Mouse (Mus musculus): Measurements from ENCODE around the gene Cspg5. TPM values are rescaled to one million over a fixed set of nuclear protein-coding genes. Genes with fewer than 3 reads are reported as not detected.
A peak's percentile ranks its signal among the peaks of the same experiment; 100 is the strongest.

The Cspg5 gene
- polyA plus RNA-seq, 1 experiment, result 0.24 TPM

- H3ac ChIP-seq (ENCODE audit: control insufficient read depth, insufficient read length), result peak within 1 kb of the TSS; percentile 38
- peaks cover 14% of the 10 kb centered on the region for H3K79me2 ChIP-seq (ENCODE audit: control insufficient read depth, insufficient read depth)
- no peak for TF ChIP-seq MYOD1 (IDR thresholded peaks at IDR 0.05; ENCODE audit: control insufficient read depth in 1 of 3, insufficient read length in 2 of 3, low read depth in 2 of 3)
- peak; percentile 99 for TF ChIP-seq POLR2AphosphoS2 (IDR thresholded peaks at IDR 0.05; ENCODE audit: insufficient read length, low read depth)
- TF ChIP-seq POLR2A (IDR thresholded peaks at IDR 0.05; ENCODE audit: insufficient read length, low read depth), result peak; percentile 97
- TF ChIP-seq SRF (IDR thresholded peaks at IDR 0.05; ENCODE audit: control insufficient read depth, insufficient read length, low read depth), result no peak
- TF ChIP-seq CEBPB (IDR thresholded peaks at IDR 0.05; ENCODE audit: insufficient read depth, poor library complexity, severe bottlenecking), result no peak
- TF ChIP-seq MAX (IDR thresholded peaks at IDR 0.05; ENCODE audit: low read depth), result no peak
- peak; percentile 16 for TF ChIP-seq REST (IDR thresholded peaks at IDR 0.05; ENCODE audit: insufficient read depth, insufficient read length)
- no peak for TF ChIP-seq TCF3 (IDR thresholded peaks at IDR 0.05; ENCODE audit: insufficient read length, low read depth)
- TF ChIP-seq TCF12 (IDR thresholded peaks at IDR 0.05; ENCODE audit: insufficient read depth, poor library complexity, severe bottlenecking), result no peak
- TF ChIP-seq MYOG (IDR thresholded peaks at IDR 0.05; ENCODE audit: control insufficient read depth in 1 of 3, insufficient read depth in 1 of 3, insufficient read length in 2 of 3, low read depth in 2 of 3), result peak in 1 of 3 experiments; percentile 4
- no peak for TF ChIP-seq USF1 (IDR thresholded peaks at IDR 0.05; ENCODE audit: low read depth)
- no peak for TF ChIP-seq E2F4 (IDR thresholded peaks at IDR 0.05; ENCODE audit: insufficient read depth)
- no peaks in the 10 kb centered on the region for H3K27me3 ChIP-seq (ENCODE audit: control insufficient read depth, insufficient read depth, insufficient read length)
- peak within 1 kb of the TSS; percentile 94 for H3K4me2 ChIP-seq (ENCODE audit: low read depth)
- peak within 1 kb of the TSS; percentile 57 for H3K4me3 ChIP-seq
- no peaks in the 10 kb centered on the region for H3K36me3 ChIP-seq (ENCODE audit: control insufficient read depth, insufficient read depth)
These were observed 61.5 kb downstream of the Cspg5 start, which contains the start of gene Elp6 for GRCm38 (mm10) chr9:110304969-110305651. Gene Elp6 (plus strand): TSS chr9:110305173.

GRCm38 (mm10) chr9:110306371-110306770, 62.8 kb downstream of the Cspg5 start:
- no peak for TF ChIP-seq REST (IDR thresholded peaks at IDR 0.05; ENCODE audit: insufficient read depth, insufficient read length)
- no peak overlapping the region for H3ac ChIP-seq (ENCODE audit: control insufficient read depth, insufficient read length)
- no peaks in the 10 kb centered on the region for H3K36me3 ChIP-seq (ENCODE audit: control insufficient read depth, insufficient read depth)
- no peaks in the 10 kb centered on the region for H3K27me3 ChIP-seq (ENCODE audit: control insufficient read depth, insufficient read depth, insufficient read length)
- H3K4me3 ChIP-seq, result peak overlapping the region; percentile 57
- peaks cover 14% of the 10 kb centered on the region for H3K79me2 ChIP-seq (ENCODE audit: control insufficient read depth, insufficient read depth)
- peak overlapping the region; percentile 94 for H3K4me2 ChIP-seq (ENCODE audit: low read depth)

Other genes starting within 250 kb of the Cspg5 start
- gene Smarcc1, start 126.1 kb upstream of the Cspg5 start, polyA plus RNA-seq (2012; fragmentation: generic; extraction: Trizol), result 29.5 TPM
- 79.1 TPM for gene Dhx30, start 126.0 kb upstream of the Cspg5 start, polyA plus RNA-seq (2012; fragmentation: generic; extraction: Trizol)
- 11.9 TPM for gene Elp6, start 61.4 kb downstream of the Cspg5 start, polyA plus RNA-seq (2012; fragmentation: generic; extraction: Trizol)
- 44.4 TPM for gene Scap, start 89.5 kb downstream of the Cspg5 start, polyA plus RNA-seq (2012; fragmentation: generic; extraction: Trizol)
- 36.0 TPM for gene Ptpn23, start 164.4 kb downstream of the Cspg5 start, polyA plus RNA-seq (2012; fragmentation: generic; extraction: Trizol)
- not detected for gene Ngp, start 176.0 kb downstream of the Cspg5 start, polyA plus RNA-seq (2012; fragmentation: generic; extraction: Trizol)
- gene Klhl18, start 232.9 kb downstream of the Cspg5 start, polyA plus RNA-seq (2012; fragmentation: generic; extraction: Trizol), result 10.2 TPM
- gene Kif9, start 233.2 kb downstream of the Cspg5 start, polyA plus RNA-seq (2012; fragmentation: generic; extraction: Trizol), result 0.48 TPM

Data from myocyte (in vitro differentiated cells).